Mouse (Mus musculus) MEL (cell line): ENCODE results near the gene Dgke.

Source experiments
- CTCF ChIP-seq, 3 experiments: IDR thresholded peaks in 2 of 3; conservative IDR thresholded peaks in 1 of 3; 2 replicates each; pipeline ENCODE4 v1.5.1; 2011 to 2012; ENCODE audit warnings: low read length in 3 of 3, low read depth in 2 of 3, mild to moderate bottlenecking in 2 of 3, improper control_type of control experiment in 1 of 3, inconsistent platforms in 1 of 3, mixed read lengths in 1 of 3, moderate library complexity in 1 of 3; ENCODE audit not compliant: control insufficient read depth in 1 of 3, insufficient read depth in 1 of 3, poor library complexity in 1 of 3, severe bottlenecking in 1 of 3
- EP300 ChIP-seq, 2 experiments: IDR thresholded peaks; 2 replicates each; pipeline ENCODE4 v1.6.1; 2011; ENCODE audit warnings: improper control_type of control experiment in 2 of 2, low read length in 2 of 2, low read depth in 1 of 2, mild to moderate bottlenecking in 1 of 2
- RCOR1 ChIP-seq: IDR thresholded peaks from 2 replicates; pipeline ENCODE4 v1.6.1; 2012; ENCODE audit warnings: low read depth, mild to moderate bottlenecking, inconsistent platforms, low read length, improper control_type of control experiment

- TF ChIP-seq RCOR1 (no peak), EP300 (IDR thresholded peaks at IDR 0.05; ENCODE audit: low read depth in 1 of 2, low read length in 2 of 2) (no peak), CTCF (IDR thresholded peaks at IDR 0.05 in 2 of 3, conservative IDR thresholded peaks at IDR 0.05 in 1 of 3; ENCODE audit: control insufficient read depth in 1 of 3, insufficient read depth in 1 of 3, low read depth in 2 of 3, low read length in 3 of 3, poor library complexity in 1 of 3, severe bottlenecking in 1 of 3) (no peak)
Measured at GRCm38 (mm10) chr11:89009496-89009895, 57.2 kb downstream of the Dgke start.
